Mouse (Mus musculus) liver, embryonic 13.5 days (tissue): Measurements from ENCODE around the gene Slc35g2. TPM values are rescaled to one million over a fixed set of nuclear protein-coding genes. Genes with fewer than 3 reads are reported as not detected.

ENCODE experiments used
- ATAC-seq: fragments of 200-750 bp; cut with Nextera tagmentation; 2 replicates; pipeline ENCODE4 v1.8.0; 2017; ENCODE audit warnings: low read depth, mild to moderate bottlenecking, moderate number of reproducible peaks, moderate library complexity
- DNase-seq: peaks from one replicate; pipeline ENCODE4 v3.0.0; 2022
- H3K27ac ChIP-seq: fragments of 300-500 bp; sonication (generic); 2 replicates; pipeline ENCODE4 v1.5.1; 2015; ENCODE audit warnings: moderate library complexity, mild to moderate bottlenecking, inconsistent platforms
- H3K27me3 ChIP-seq: fragments of 300-500 bp; sonication (generic); 2 replicates; pipeline ENCODE4 v1.6.1; 2015; ENCODE audit warnings: mild to moderate bottlenecking, inconsistent platforms
- H3K36me3 ChIP-seq: fragments of 300-500 bp; sonication (generic); 2 replicates; pipeline ENCODE4 v1.6.1; 2015; ENCODE audit warnings: mild to moderate bottlenecking, inconsistent platforms
- H3K4me1 ChIP-seq: fragments of 300-500 bp; sonication (generic); replicated peaks from 2 replicates; pipeline ENCODE4 v1.6.1; 2015; ENCODE audit warnings: inconsistent platforms
- H3K4me2 ChIP-seq: fragments of 300-500 bp; sonication (generic); 2 replicates; pipeline ENCODE4 v1.6.1; 2015; ENCODE audit warnings: inconsistent platforms, mild to moderate bottlenecking, moderate library complexity
- H3K4me3 ChIP-seq: fragments of 300-500 bp; sonication (generic); replicated peaks from 2 replicates; pipeline ENCODE4 v1.5.1; 2015; ENCODE audit warnings: mild to moderate bottlenecking, inconsistent platforms
- H3K9ac ChIP-seq: fragments of 300-500 bp; sonication (generic); 2 replicates; pipeline ENCODE4 v1.6.1; 2015; ENCODE audit warnings: mild to moderate bottlenecking, inconsistent platforms
- H3K9me3 ChIP-seq: fragments of 300-500 bp; sonication (generic); replicated peaks from 2 replicates; pipeline ENCODE4 v1.6.1; 2016; ENCODE audit warnings: inconsistent platforms
- WGBS: fragments of 180-500 bp; shearing (Covaris S2); methylation state at CpG from one replicate; pipeline ENCODE4 v1.1.7; 2015; ENCODE audit not compliant: insufficient replicate concordance; 5-methylcytosine and 5-hydroxymethylcytosine counted together
- polyA plus RNA-seq: library from polyadenylated mRNA; unstranded; fragments of >200 nt; fragmentation: Nextera tagmentation; extraction: Ambion mirVana; gene quantifications from 2 replicates; pipeline ENCODE4 v1.2.1, GENCODE M21; 2015

The Slc35g2 gene
- polyA plus RNA-seq, 1 experiment from 2014 or later = 0.91 TPM

DNA sequence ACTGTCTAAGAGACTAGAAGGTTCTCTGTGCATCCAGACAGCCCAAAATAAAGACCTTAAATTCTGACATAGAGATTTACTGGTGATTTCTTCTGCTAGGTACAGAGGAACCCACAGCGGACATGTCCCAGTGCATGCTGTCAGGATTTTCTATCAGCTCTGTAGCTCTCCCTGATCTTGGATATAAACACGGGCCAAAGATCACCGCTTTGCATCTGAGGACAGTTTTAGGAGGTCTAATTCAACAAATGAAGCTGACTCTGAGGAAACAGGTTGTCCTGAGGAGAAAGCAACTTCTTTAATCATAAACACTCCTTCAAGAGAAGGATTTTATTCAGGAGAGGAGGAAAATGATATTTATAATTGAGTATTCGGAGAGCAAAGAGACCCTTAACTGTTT, 13.1 kb upstream of the Slc35g2 start:
- DNase-seq = no peak

DNA sequence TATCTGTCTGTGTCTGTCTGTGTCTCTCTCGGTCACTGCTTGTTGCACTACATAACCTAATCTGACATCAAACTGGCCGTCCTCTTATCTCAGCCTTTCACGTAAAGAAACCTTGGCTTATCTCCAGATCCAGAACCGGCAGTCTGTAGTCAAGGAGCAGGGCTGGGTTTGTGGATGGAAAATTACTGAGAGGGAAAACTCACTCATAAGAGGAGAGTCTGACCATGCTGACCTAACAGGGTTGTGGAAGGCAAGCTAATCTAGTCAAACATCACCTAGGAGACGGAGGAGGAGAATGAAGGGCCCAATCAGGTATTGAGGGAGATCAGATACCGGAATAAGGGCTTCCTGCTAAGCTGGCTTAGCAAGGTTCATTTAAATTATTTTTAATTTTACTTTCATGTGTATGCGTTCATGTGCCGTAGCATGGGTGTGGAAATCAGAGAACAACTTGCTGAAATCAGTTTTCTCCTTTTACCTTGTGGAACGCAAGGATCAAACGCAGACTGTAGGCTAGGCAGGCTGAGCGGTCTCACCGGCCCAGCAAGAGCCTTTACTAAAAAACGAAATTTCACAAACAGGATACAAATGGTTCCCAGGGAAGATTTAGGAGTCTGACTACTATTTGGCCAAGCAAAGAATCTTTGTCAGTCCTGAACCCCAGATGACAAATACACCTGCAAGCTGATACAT, 12.1 kb upstream of the Slc35g2 start:
- 51% methylated on average over 13 of the region's 13 CpGs for WGBS
- DNase-seq (no peak), ATAC-seq (peak; percentile 43; the same call in 1 of the 2 replicates)
- Histone ChIP-seq H3K9me3 (no peaks in the 10 kb centered on the region), H3K9ac (no peak overlapping the region), H3K4me1 (peaks cover 24% of the 10 kb centered on the region), H3K27ac (no peak overlapping the region), H3K36me3 (no peaks in the 10 kb centered on the region), H3K4me2 (peak overlapping the region; percentile 23; the same call in 1 of the 2 replicates), H3K27me3 (no peaks in the 10 kb centered on the region), H3K4me3 (no peak overlapping the region)

More for the DNA sequence above, 13.1 kb upstream of the Slc35g2 start:
- H3K4me1 ChIP-seq = peaks cover 24% of the 10 kb centered on the region
- WGBS = 66% methylated on average over 4 of the region's 4 CpGs
- H3K27me3 ChIP-seq = no peaks in the 10 kb centered on the region
- H3K4me2 ChIP-seq = no peak overlapping the region
- no peaks in the 10 kb centered on the region for H3K36me3 ChIP-seq
- H3K9me3 ChIP-seq = no peaks in the 10 kb centered on the region
- ATAC-seq = no peak
- H3K4me3 ChIP-seq = no peak overlapping the region
- H3K9ac ChIP-seq = no peak overlapping the region
- no peak overlapping the region for H3K27ac ChIP-seq

DNA sequence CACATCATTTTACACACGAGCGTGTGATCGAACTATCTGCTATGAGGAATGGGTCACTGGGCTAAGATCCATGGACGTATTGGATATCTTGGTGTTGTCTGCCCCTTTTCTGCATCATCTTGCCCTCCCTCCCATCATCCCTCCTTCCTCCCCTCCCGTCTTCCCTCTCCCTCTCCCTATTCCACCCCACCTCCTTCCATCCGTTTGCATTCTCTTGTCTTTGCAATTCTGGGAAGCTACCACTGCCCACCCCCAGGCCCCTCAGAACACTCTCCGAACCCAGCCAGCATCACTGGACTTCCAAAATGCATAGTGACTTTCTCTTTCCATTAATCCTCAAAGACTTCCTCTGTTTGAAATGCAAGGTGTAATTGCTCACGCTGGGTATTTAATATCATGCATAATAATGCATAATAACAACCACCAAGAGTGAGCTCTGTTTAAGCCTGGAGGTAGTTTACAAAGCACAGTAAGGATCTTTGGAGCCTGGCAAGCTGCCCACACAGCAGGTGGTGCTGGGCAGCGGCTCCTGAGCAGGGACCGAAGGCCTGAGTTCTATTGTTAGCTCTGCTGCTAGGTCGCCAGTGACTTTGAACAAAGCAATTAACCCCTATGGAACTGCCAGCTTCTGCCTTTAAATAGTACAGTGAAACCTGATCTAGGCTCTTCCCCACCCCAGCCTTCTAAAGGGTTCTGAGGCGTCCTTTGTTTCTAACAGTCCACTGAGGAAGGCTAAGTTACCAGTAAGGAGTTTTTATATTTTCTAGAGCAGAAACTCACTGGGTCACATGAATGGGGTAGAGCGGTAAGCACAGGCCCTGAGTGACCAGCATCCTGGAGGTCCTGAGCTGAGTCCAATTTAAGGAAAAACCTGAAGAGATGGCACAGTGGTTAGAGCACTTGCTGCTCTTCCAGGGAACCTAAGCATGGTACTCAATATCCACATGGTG, 10.9 kb upstream of the Slc35g2 start:
- no peak overlapping the region for H3K9ac ChIP-seq
- no peak overlapping the region for H3K4me2 ChIP-seq
- no peak overlapping the region for H3K27ac ChIP-seq
- ATAC-seq (no peak), DNase-seq (no peak)
- no peak overlapping the region for H3K4me3 ChIP-seq
- 62% methylated on average over 13 of the region's 13 CpGs for WGBS
- H3K36me3 ChIP-seq = no peaks in the 10 kb centered on the region
- no peaks in the 10 kb centered on the region for H3K27me3 ChIP-seq
- no peaks in the 10 kb centered on the region for H3K9me3 ChIP-seq
- H3K4me1 ChIP-seq = peaks cover 24% of the 10 kb centered on the region

DNA sequence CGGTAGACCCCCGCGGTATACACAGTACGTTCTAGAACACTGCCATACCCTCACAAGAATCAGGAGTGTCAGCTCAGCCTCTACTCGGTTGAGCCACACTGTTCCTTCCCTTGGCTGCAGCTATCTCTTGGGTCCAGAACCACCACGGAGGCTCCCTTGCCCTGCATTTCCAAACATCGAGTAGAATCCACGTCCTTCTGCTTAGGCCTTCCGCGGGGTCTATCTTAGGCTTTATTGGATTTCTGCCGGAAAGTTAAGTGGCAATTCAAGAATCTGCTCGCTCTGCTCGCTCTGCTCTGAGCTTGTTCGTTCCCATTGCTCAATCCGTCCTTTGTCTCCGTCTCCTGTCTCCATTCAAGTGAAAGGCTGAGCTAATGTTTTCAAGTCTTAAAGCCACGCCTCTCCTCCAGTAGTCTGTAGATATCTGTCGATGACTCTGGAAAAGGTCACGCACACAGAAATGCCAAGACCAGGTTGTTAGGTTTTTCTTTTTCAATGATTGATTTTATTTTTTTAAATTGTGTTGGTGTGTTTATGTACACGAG, 9.4 kb upstream of the Slc35g2 start:
- Histone ChIP-seq H3K9ac (no peak overlapping the region), H3K4me3 (no peak overlapping the region), H3K9me3 (no peaks in the 10 kb centered on the region), H3K27me3 (no peaks in the 10 kb centered on the region), H3K4me2 (no peak overlapping the region), H3K27ac (no peak overlapping the region), H3K36me3 (no peaks in the 10 kb centered on the region), H3K4me1 (peaks cover 24% of the 10 kb centered on the region)
- DNase-seq (no peak), ATAC-seq (no peak)
- WGBS = 66% methylated on average over 20 of the region's 20 CpGs

DNA sequence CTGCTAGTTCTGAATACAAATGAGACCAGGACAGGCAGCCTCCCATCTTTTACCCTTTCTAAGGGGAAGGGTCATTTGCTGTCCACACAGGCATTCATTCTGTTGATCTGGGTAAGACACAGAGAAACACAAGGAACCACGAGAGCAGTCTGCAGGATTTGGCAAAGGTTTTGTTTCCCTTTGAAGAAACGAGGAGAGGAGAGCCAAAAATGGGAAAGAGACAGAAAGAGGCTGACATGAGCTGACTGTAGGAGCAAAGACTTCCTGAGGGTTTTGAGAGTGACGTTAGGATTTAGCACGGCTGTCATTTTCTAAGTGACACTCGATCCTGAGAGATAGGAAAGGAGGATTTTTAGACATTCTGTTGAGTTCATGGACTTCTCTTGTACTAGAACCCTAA, 3.1 kb upstream of the Slc35g2 start:
- H3K9me3 ChIP-seq = no peaks in the 10 kb centered on the region
- 44% methylated on average over 5 of the region's 5 CpGs for WGBS
- no peak for ATAC-seq
- no peak for DNase-seq
- no peak overlapping the region for H3K27ac ChIP-seq
- peaks cover 13% of the 10 kb centered on the region for H3K4me1 ChIP-seq
- H3K9ac ChIP-seq = no peak overlapping the region
- H3K27me3 ChIP-seq = peaks cover 42% of the 10 kb centered on the region
- no peak overlapping the region for H3K4me3 ChIP-seq
- no peak overlapping the region for H3K4me2 ChIP-seq
- H3K36me3 ChIP-seq = no peaks in the 10 kb centered on the region

DNA sequence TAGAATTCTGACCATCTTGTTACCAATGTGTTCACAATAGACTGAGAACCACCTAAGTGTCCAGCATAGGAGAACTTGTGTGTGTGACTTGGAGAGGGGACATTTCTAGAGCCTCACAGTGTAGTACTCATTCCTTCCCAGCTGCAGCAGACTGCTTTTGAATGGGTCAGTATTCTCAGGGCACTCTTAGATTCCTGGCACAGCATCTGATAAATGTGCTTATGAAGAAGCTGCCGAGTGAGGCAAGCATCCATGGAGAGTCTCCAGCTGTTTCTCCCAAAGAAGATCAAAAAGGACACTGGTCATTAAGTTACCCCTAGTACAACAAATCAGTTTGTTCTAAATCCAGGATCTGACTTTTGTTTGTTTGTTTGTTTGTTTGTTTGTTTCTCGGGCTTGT, 2.4 kb upstream of the Slc35g2 start:
- no peaks in the 10 kb centered on the region for H3K9me3 ChIP-seq
- no peak overlapping the region for H3K4me3 ChIP-seq
- no peak for ATAC-seq
- no peak overlapping the region for H3K27ac ChIP-seq
- no peak overlapping the region for H3K9ac ChIP-seq
- DNase-seq = no peak
- peaks cover 13% of the 10 kb centered on the region for H3K4me1 ChIP-seq
- H3K27me3 ChIP-seq = peaks cover 48% of the 10 kb centered on the region
- H3K36me3 ChIP-seq = no peaks in the 10 kb centered on the region
- WGBS = 59% methylated on average over 2 of the region's 2 CpGs
- H3K4me2 ChIP-seq = no peak overlapping the region

DNA sequence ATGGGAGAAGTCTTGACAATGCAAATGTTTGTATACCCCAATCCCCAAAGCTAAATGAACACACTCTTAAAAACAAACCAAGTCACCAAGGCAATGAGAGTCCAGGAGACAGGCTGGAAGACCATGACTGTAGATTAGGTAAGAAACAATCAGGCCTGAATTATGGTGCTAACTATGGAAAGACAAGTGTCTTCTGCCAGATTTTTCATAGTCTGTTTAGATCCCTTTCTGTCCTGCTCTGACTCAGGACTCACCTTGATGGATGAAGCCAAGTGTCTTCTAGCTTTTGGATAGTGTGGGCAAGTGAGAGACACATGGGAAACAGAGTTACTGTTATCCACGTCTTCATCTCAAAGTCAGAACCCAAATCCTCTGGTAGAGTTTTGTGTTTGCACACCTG, 621 bp upstream of the Slc35g2 start:
- Histone ChIP-seq H3K9ac (no peak overlapping the region), H3K9me3 (no peaks in the 10 kb centered on the region), H3K36me3 (no peaks in the 10 kb centered on the region), H3K4me1 (peaks cover 13% of the 10 kb centered on the region), H3K4me3 (no peak overlapping the region), H3K4me2 (no peak overlapping the region), H3K27ac (no peak overlapping the region), H3K27me3 (peaks cover 50% of the 10 kb centered on the region)
- DNase-seq = no peak
- no peak for ATAC-seq
- WGBS = 57% methylated on average over 1 of the region's 1 CpGs

DNA sequence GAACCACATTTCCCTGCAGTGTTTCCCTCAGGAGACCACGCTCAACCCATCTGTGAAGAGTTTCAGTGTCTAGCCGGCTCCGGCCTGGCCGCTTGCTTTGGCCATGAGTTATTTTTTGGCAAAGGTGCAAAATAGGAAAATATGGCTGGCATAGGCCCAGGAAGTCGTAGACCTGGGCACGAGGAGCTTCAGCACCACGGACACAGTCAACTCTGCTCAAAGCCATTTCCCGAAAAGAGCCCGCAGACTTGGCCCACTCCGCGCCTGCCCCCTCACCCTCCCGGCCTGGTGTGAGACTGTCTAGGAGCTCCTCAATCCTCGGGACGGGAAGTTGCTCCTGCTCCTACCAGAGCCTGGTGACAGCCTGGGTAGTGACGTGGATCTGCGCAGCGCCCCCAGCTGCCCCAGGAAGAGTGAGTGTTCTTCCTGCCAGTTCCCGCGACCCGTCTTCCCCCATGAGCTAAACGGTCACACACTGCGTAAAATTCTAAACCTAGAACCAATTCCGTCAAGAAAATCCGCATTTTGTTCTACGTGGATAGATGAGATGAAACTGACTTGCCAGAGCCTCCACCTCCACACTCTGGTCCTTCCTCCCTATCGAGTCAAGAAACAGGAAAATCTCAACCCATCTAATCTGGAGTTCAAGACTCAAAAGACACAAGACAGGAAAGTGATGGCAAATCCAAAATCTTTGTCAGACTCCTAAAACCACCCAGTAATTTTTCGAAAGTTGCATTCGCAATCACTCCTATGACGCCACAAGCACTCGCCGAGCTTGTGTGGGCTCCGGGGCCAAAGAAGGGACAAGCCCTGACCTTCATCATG, 878 bp downstream of the Slc35g2 start:
- Histone ChIP-seq H3K4me2 (peak overlapping the region; percentile 69), H3K4me1 (peaks cover 13% of the 10 kb centered on the region), H3K36me3 (no peaks in the 10 kb centered on the region), H3K4me3 (peak overlapping the region; percentile 61), H3K9me3 (no peaks in the 10 kb centered on the region), H3K27ac (no peak overlapping the region), H3K27me3 (peaks cover 50% of the 10 kb centered on the region), H3K9ac (peak overlapping the region; percentile 54; the same call in 1 of the 2 replicates)
- 8% methylated on average over 32 of the region's 32 CpGs for WGBS
- ATAC-seq (no peak), DNase-seq (no peak)

DNA sequence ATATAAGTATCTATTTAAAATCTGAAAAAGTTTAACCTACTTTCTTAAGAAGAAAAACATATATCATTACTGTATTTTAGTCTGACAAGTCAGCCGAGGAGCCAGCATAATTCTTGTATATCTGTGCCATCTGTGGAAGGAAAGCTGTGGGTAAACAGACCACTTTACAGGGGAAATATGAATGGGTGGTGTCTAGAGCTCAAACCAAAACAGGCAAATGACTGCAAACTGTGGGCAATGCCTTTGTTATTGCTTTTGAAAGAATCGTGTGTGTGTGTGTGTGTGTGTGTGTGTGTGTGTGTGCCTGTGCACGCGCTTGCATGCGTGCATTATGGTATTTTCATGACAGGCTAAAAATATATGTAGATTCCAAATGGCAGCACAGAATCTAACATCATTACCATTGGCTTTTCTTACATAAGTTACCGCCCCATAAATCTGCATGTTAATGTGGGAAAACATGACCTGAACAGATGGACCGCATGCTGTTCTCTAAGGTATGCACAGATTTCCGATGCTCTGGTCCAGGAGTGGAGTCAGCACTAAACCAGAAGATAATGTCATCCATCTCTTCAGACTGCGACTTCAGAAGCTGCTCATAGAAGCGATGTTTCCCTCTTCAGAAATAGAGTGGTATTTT, 10.5 kb downstream of the Slc35g2 start:
- Histone ChIP-seq H3K4me2 (no peak overlapping the region), H3K4me1 (peaks cover 4% of the 10 kb centered on the region; the same call in 1 of the 2 replicates), H3K9ac (no peak overlapping the region), H3K27ac (no peak overlapping the region), H3K27me3 (no peaks in the 10 kb centered on the region), H3K4me3 (no peak overlapping the region), H3K36me3 (no peaks in the 10 kb centered on the region), H3K9me3 (no peaks in the 10 kb centered on the region)
- DNase-seq (no peak), ATAC-seq (no peak)
- 71% methylated on average over 10 of the region's 10 CpGs for WGBS

DNA sequence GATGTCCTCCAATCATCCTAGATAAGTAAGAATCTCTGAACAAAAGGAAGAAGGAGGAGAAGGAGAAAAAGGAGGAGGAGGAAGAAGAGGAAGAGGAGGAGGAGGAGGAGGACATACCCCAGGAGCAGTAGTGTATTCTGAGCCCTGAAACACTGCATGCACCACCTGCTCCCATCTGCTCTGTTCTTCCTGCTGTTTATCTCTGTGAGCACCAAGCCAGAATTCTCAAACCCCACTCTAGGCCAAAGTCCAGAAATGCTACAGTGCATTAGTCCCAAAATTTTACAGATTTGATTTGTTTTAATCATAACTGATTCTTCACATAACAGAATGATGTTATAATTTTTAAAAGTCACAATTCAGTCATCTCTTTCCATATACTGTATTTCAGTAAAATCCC, 11.9 kb downstream of the Slc35g2 start:
- Histone ChIP-seq H3K9ac (no peak overlapping the region), H3K36me3 (no peaks in the 10 kb centered on the region), H3K27me3 (no peaks in the 10 kb centered on the region), H3K4me3 (no peak overlapping the region), H3K4me2 (no peak overlapping the region), H3K27ac (no peak overlapping the region), H3K4me1 (peaks cover 4% of the 10 kb centered on the region; the same call in 1 of the 2 replicates), H3K9me3 (no peaks in the 10 kb centered on the region)
- ATAC-seq (no peak), DNase-seq (no peak)
